Mouse (Mus musculus): ENCODE measurements at regions not wholly inside any gene's neighbourhood (a gene's known extent, or its start where the extent isn't known, plus 50 kb on each side); places are given as distances from the start of the nearest gene placed in this dataset.

GRCm38 (mm10) chr12:39510855-39511254 lies 527.0 kb downstream of the Arl4a start:
- Histone ChIP-seq H3K27ac (ENCODE audit: control insufficient read depth, low read depth, low read length) (no peak overlapping the region), H3K27me3 (ENCODE audit: control insufficient read depth in 1 of 2, insufficient read depth in 2 of 2, low read length in 2 of 2) (no peaks in the 10 kb centered on the region; a peak in 2 of 4 replicates), H3K4me3 (ENCODE audit: control insufficient read depth in 1 of 2, insufficient read depth in 1 of 2, low read depth in 2 of 2, low read length in 2 of 2) (no peak overlapping the region), H3K4me1 (ENCODE audit: control insufficient read depth in 1 of 2, insufficient read depth in 2 of 2, low read length in 2 of 2) (no peaks in the 10 kb centered on the region), H3K9me3 (replicated peaks; ENCODE audit: insufficient read depth, low read length) (no peaks in the 10 kb centered on the region), H3K36me3 (ENCODE audit: control insufficient read depth in 1 of 2, insufficient read depth in 2 of 2, low read length in 2 of 2) (no peaks in the 10 kb centered on the region), H3K79me2 (ENCODE audit: control insufficient read depth, insufficient read depth, low read length, poor library complexity) (no peaks in the 10 kb centered on the region), H3K9ac (ENCODE audit: control insufficient read depth, low read depth, low read length, poor library complexity, severe bottlenecking) (no peak overlapping the region)
- TF ChIP-seq TAL1 (IDR thresholded peaks at IDR 0.05; ENCODE audit: low read length) (no peak), TCF12 (IDR thresholded peaks at IDR 0.05; ENCODE audit: low read depth, low read length) (no peak), POLR2AphosphoS2 (IDR thresholded peaks at IDR 0.05; ENCODE audit: low read length) (no peak), SMC3 (IDR thresholded peaks at IDR 0.05; ENCODE audit: low read depth, low read length) (no peak), MXI1 (IDR thresholded peaks at IDR 0.05; ENCODE audit: low read depth, low read length) (no peak), GATA1 (IDR thresholded peaks at IDR 0.05; ENCODE audit: low read depth, low read length) (no peak), POLR2A (IDR thresholded peaks at IDR 0.05; ENCODE audit: control insufficient read depth in 1 of 2, insufficient read depth in 1 of 2, low read depth in 1 of 2, low read length in 2 of 2, poor library complexity in 1 of 2) (no peak), USF1 (IDR thresholded peaks at IDR 0.05; ENCODE audit: low read depth, low read length) (no peak)
- DNase-seq (ENCODE audit: low read depth, low spot score), result no peak

- no peaks in the 10 kb centered on the region for H3K9me3 ChIP-seq (replicated peaks; ENCODE audit: insufficient read depth, low read length)
- H3K9ac ChIP-seq (ENCODE audit: control insufficient read depth, low read depth, low read length, poor library complexity, severe bottlenecking), result no peak overlapping the region
- peak; percentile 98 for TF ChIP-seq RAD21 (IDR thresholded peaks at IDR 0.05; ENCODE audit: low read depth, low read length)
- no peak for TF ChIP-seq MYB (IDR thresholded peaks at IDR 0.05; ENCODE audit: low read depth, low read length)
- TF ChIP-seq SMC3 (IDR thresholded peaks at IDR 0.05; ENCODE audit: low read depth, low read length), result peak; percentile 96
- TF ChIP-seq CTCF (IDR thresholded peaks at IDR 0.05 in 2 of 3, conservative IDR thresholded peaks at IDR 0.05 in 1 of 3; ENCODE audit: control insufficient read depth in 1 of 3, insufficient read depth in 1 of 3, low read depth in 2 of 3, low read length in 3 of 3, poor library complexity in 1 of 3, severe bottlenecking in 1 of 3), result peak; percentile 65 to 96 (median 76)
- TF ChIP-seq MAX (IDR thresholded peaks at IDR 0.05; ENCODE audit: low read length), result no peak
- TF ChIP-seq EP300 (IDR thresholded peaks at IDR 0.05; ENCODE audit: low read depth in 1 of 2, low read length in 2 of 2), result no peak
- peak; percentile 95 for TF ChIP-seq ZC3H11A (IDR thresholded peaks at IDR 0.05; ENCODE audit: low read depth, low read length)
- no peak overlapping the region for H3K27ac ChIP-seq (ENCODE audit: control insufficient read depth, low read depth, low read length)
- H3K27me3 ChIP-seq (ENCODE audit: control insufficient read depth in 1 of 2, insufficient read depth in 2 of 2, low read length in 2 of 2), result no peaks in the 10 kb centered on the region; a peak in 2 of 4 replicates
- no peaks in the 10 kb centered on the region for H3K4me1 ChIP-seq (ENCODE audit: control insufficient read depth in 1 of 2, insufficient read depth in 2 of 2, low read length in 2 of 2)
- no peak overlapping the region for H3K4me3 ChIP-seq (ENCODE audit: control insufficient read depth in 1 of 2, insufficient read depth in 1 of 2, low read depth in 2 of 2, low read length in 2 of 2)
- peak; percentile 74 for DNase-seq (ENCODE audit: low read depth, low spot score)
- no peaks in the 10 kb centered on the region for H3K36me3 ChIP-seq (ENCODE audit: control insufficient read depth in 1 of 2, insufficient read depth in 2 of 2, low read length in 2 of 2)
- no peaks in the 10 kb centered on the region for H3K79me2 ChIP-seq (ENCODE audit: control insufficient read depth, insufficient read depth, low read length, poor library complexity)
These were observed 527.6 kb downstream of the Arl4a start for GRCm38 (mm10) chr12:39510073-39510812.

- no peak overlapping the region for H3K9ac ChIP-seq (ENCODE audit: control insufficient read depth, low read depth, low read length, poor library complexity, severe bottlenecking)
- no peak overlapping the region for H3K27ac ChIP-seq (ENCODE audit: control insufficient read depth, low read depth, low read length)
- peak; percentile 47 for DNase-seq (ENCODE audit: low read depth, low spot score)
- no peaks in the 10 kb centered on the region for H3K79me2 ChIP-seq (ENCODE audit: control insufficient read depth, insufficient read depth, low read length, poor library complexity)
- H3K36me3 ChIP-seq (ENCODE audit: control insufficient read depth in 1 of 2, insufficient read depth in 2 of 2, low read length in 2 of 2), result no peaks in the 10 kb centered on the region
- H3K9me3 ChIP-seq (replicated peaks; ENCODE audit: insufficient read depth, low read length), result no peaks in the 10 kb centered on the region
- H3K4me1 ChIP-seq (ENCODE audit: control insufficient read depth in 1 of 2, insufficient read depth in 2 of 2, low read length in 2 of 2), result no peaks in the 10 kb centered on the region
- H3K27me3 ChIP-seq (ENCODE audit: control insufficient read depth in 1 of 2, insufficient read depth in 2 of 2, low read length in 2 of 2), result no peaks in the 10 kb centered on the region
- no peak for TF ChIP-seq MEF2A (IDR thresholded peaks at IDR 0.05; ENCODE audit: extremely low read depth, insufficient replicate concordance, low read depth, low read length, poor library complexity, severe bottlenecking)
- no peak for TF ChIP-seq HCFC1 (IDR thresholded peaks at IDR 0.05; ENCODE audit: low read depth, low read length)
- TF ChIP-seq NELFE (IDR thresholded peaks at IDR 0.05; ENCODE audit: low read depth, low read length), result no peak
- no peak for TF ChIP-seq TBP (IDR thresholded peaks at IDR 0.05; ENCODE audit: low read depth, low read length)
- TF ChIP-seq ETS1 (IDR thresholded peaks at IDR 0.05; ENCODE audit: low read depth, low read length), result no peak
- TF ChIP-seq RAD21 (IDR thresholded peaks at IDR 0.05; ENCODE audit: low read depth, low read length), result peak; percentile 85
- no peak for TF ChIP-seq GATA1 (IDR thresholded peaks at IDR 0.05; ENCODE audit: low read depth, low read length)
- TF ChIP-seq ZKSCAN1 (IDR thresholded peaks at IDR 0.05; ENCODE audit: low read depth, low read length), result no peak
- TF ChIP-seq RCOR1 (IDR thresholded peaks at IDR 0.05; ENCODE audit: low read depth, low read length), result no peak
- no peak for TF ChIP-seq CHD2 (IDR thresholded peaks at IDR 0.05; ENCODE audit: low read length)
- peak in 1 of 3 experiments; percentile 73; a peak in 3 of 6 replicates for TF ChIP-seq CTCF (IDR thresholded peaks at IDR 0.05 in 2 of 3, conservative IDR thresholded peaks at IDR 0.05 in 1 of 3; ENCODE audit: control insufficient read depth in 1 of 3, insufficient read depth in 1 of 3, low read depth in 2 of 3, low read length in 3 of 3, poor library complexity in 1 of 3, severe bottlenecking in 1 of 3)
- TF ChIP-seq ELF1 (IDR thresholded peaks at IDR 0.05; ENCODE audit: low read depth, low read length), result no peak
- peak; percentile 69 for TF ChIP-seq ZC3H11A (IDR thresholded peaks at IDR 0.05; ENCODE audit: low read depth, low read length)
- no peak for TF ChIP-seq TAL1 (IDR thresholded peaks at IDR 0.05; ENCODE audit: low read length)
- TF ChIP-seq ZMIZ1 (IDR thresholded peaks at IDR 0.05; ENCODE audit: low read depth, low read length), result no peak
- TF ChIP-seq SMC3 (IDR thresholded peaks at IDR 0.05; ENCODE audit: low read depth, low read length), result peak; percentile 82
- no peak overlapping the region for H3K4me3 ChIP-seq (ENCODE audit: control insufficient read depth in 1 of 2, insufficient read depth in 1 of 2, low read depth in 2 of 2, low read length in 2 of 2)
These were observed 541.6 kb downstream of the Arl4a start for GRCm38 (mm10) chr12:39496203-39496602.

Data from MEL (cell line).